Mouse (Mus musculus) spleen, adult 2 months (tissue): ENCODE measurements around the gene Olfr398. TPM values are rescaled to one million over a fixed set of nuclear protein-coding genes. Genes with fewer than 3 reads are reported as not detected.

Experiments
- DNase-seq, 2 experiments: peaks; one replicate each; pipeline versions ENCODE4 v3.0.0 to v3.0.0-alpha.2; 2012 to 2021; ENCODE audit warnings: low spot score in 2 of 2, low read depth in 1 of 2
- H3K27ac ChIP-seq: fragments of 200-500 bp; 2 replicates; pipeline ENCODE4 v1.5.1; 2012; ENCODE audit warnings: low read length, inconsistent platforms; ENCODE audit not compliant: insufficient read depth
- H3K27me3 ChIP-seq: fragments of 200-500 bp; 2 replicates; pipeline ENCODE4 v1.6.1; 2012; ENCODE audit warnings: mild to moderate bottlenecking, moderate library complexity, low read length, inconsistent platforms; ENCODE audit not compliant: control insufficient read depth, insufficient read depth
- H3K36me3 ChIP-seq: fragments of 200-500 bp; 2 replicates; pipeline ENCODE4 v1.6.1; 2012; ENCODE audit warnings: mild to moderate bottlenecking, low read length, inconsistent platforms; ENCODE audit not compliant: control insufficient read depth, insufficient read depth
- H3K4me1 ChIP-seq: fragments of 200-500 bp; 2 replicates; pipeline ENCODE4 v1.6.1; 2011; ENCODE audit warnings: inconsistent platforms; ENCODE audit not compliant: control insufficient read depth, insufficient read depth, insufficient read length
- H3K4me3 ChIP-seq: fragments of 200-500 bp; 2 replicates; pipeline ENCODE4 v1.5.1; 2011; ENCODE audit warnings: mild to moderate bottlenecking, inconsistent platforms; ENCODE audit not compliant: insufficient read depth, insufficient read length; ENCODE audit errors: extremely low read depth
- CTCF ChIP-seq: fragments of 200-500 bp; IDR thresholded peaks from 2 replicates; pipeline ENCODE4 v1.5.1; 2011; ENCODE audit warnings: mild to moderate bottlenecking, inconsistent platforms; ENCODE audit not compliant: insufficient read depth, insufficient read length, insufficient replicate concordance; ENCODE audit errors: extremely low read depth
- POLR2A ChIP-seq: fragments of 200-500 bp; IDR thresholded peaks from 2 replicates; pipeline ENCODE4 v1.6.1; 2011; ENCODE audit warnings: low read depth, low read length, inconsistent platforms
- WGBS: fragments of 180-500 bp; shearing (Covaris S2); methylation state at CpG from one replicate; pipeline ENCODE4 v1.1.7; 2018; 5-methylcytosine and 5-hydroxymethylcytosine counted together
- polyA plus RNA-seq: library from polyadenylated mRNA; depleted of rRNA; stranded (reverse); fragments of >200 nt; gene quantifications from 2 replicates; pipeline ENCODE4 v1.2.3, GENCODE M21; 2012; rRNA removed

Olfr398 gene
- polyA plus RNA-seq: not detected in 2 replicates

DNA sequence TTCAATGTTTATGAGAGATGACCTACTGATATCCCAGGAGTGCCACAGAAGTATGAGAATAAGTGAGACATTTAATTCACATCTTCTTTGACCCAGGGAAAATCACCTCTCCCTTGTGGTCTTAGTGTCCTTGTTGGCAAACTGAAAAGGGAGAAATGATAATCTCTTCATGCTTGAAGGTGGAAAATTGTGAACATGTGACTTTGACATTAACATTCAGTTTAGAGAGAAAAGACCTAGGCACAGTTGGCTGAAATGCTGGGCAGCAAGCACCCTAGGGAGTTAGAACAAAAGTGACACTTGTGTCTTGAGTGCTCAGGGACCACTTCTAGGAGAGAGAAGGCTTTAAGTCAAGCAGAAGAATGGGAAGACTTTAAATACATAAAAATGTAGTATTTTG, at the start of gene Olfr398:
Gene Olfr398, minus strand, starts transcription at position 101 of the 400 bp plus-strand sequence.
- Histone ChIP-seq H3K4me3 (no peak within 1 kb of the TSS), H3K27ac (no peak within 1 kb of the TSS), H3K4me1 (no peaks in the 10 kb centered on the region), H3K36me3 (no peaks in the 10 kb centered on the region), H3K27me3 (no peaks in the 10 kb centered on the region)
- no peak for TF ChIP-seq POLR2A
- TF ChIP-seq CTCF: no peak
- no peak for DNase-seq

- H3K4me1 ChIP-seq: no peaks in the 10 kb centered on the region
- no peak for DNase-seq
- no peak overlapping the region for H3K4me3 ChIP-seq
- no peaks in the 10 kb centered on the region for H3K27me3 ChIP-seq
- no peak for TF ChIP-seq CTCF
- no peak for TF ChIP-seq POLR2A
- H3K27ac ChIP-seq: no peak overlapping the region
- no peaks in the 10 kb centered on the region for H3K36me3 ChIP-seq
Measured at GRCm38 (mm10) chr11:73993115-73993514, 2.9 kb upstream of the Olfr398 start.

- no peak for DNase-seq
- no peaks in the 10 kb centered on the region for H3K27me3 ChIP-seq
- H3K4me3 ChIP-seq: no peak within 1 kb of the TSS
- no peaks in the 10 kb centered on the region for H3K36me3 ChIP-seq
- H3K27ac ChIP-seq: no peak within 1 kb of the TSS
- H3K4me1 ChIP-seq: no peaks in the 10 kb centered on the region
- TF ChIP-seq POLR2A (no peak), CTCF (no peak)
- WGBS: 76% methylated on average over 1 of the region's 1 CpGs
Measured at GRCm38 (mm10) chr11:73960517-73960916, 29.7 kb downstream of the Olfr398 start, which contains the start of gene Olfr397. Olfr397 (plus strand) TSS chr11:73960817.

- TF ChIP-seq CTCF: no peak
- TF ChIP-seq POLR2A: no peak
- Histone ChIP-seq H3K36me3 (no peaks in the 10 kb centered on the region), H3K4me1 (no peaks in the 10 kb centered on the region), H3K27me3 (no peaks in the 10 kb centered on the region), H3K27ac (no peak within 1 kb of the TSS), H3K4me3 (no peak within 1 kb of the TSS)
- no peak for DNase-seq
Measured at GRCm38 (mm10) chr11:73936377-73936776, 53.8 kb downstream of the Olfr398 start, which contains the start of gene Olfr23. Olfr23 (plus strand) TSS chr11:73936677.

Other genes with a start within 250 kb of the Olfr398 start
- not detected in 2 replicates for gene Olfr389, start 209.7 kb downstream of the Olfr398 start, polyA plus RNA-seq
- gene Olfr390, start 207.4 kb downstream of the Olfr398 start, polyA plus RNA-seq: not detected in 2 replicates
- not detected in 2 replicates for gene Olfr391-ps, start 187.4 kb downstream of the Olfr398 start, polyA plus RNA-seq
- gene Olfr392, start 173.4 kb downstream of the Olfr398 start, polyA plus RNA-seq: not detected in 2 replicates
- not detected in 2 replicates for gene Olfr393, start 139.0 kb downstream of the Olfr398 start, polyA plus RNA-seq
- gene Olfr394, start 99.6 kb downstream of the Olfr398 start, polyA plus RNA-seq: not detected in 2 replicates
- gene Olfr395, start 81.1 kb downstream of the Olfr398 start, polyA plus RNA-seq: not detected in 2 replicates
- gene Olfr23, start 53.7 kb downstream of the Olfr398 start, polyA plus RNA-seq: not detected in 2 replicates
- not detected in 2 replicates for gene Olfr397, start 29.6 kb downstream of the Olfr398 start, polyA plus RNA-seq
- not detected in 2 replicates for gene Olfr139, start 66.1 kb upstream of the Olfr398 start, polyA plus RNA-seq
- not detected in 2 replicates for gene Olfr399, start 66.2 kb upstream of the Olfr398 start, polyA plus RNA-seq
- not detected in 2 replicates for gene Zfp616, start 79.5 kb upstream of the Olfr398 start, polyA plus RNA-seq
- gene Olfr401, start 123.3 kb upstream of the Olfr398 start, polyA plus RNA-seq: not detected in 2 replicates
- not detected in 2 replicates for gene Olfr402, start 163.1 kb upstream of the Olfr398 start, polyA plus RNA-seq
- gene Olfr403, start 195.8 kb upstream of the Olfr398 start, polyA plus RNA-seq: not detected in 2 replicates
- not detected in 2 replicates for gene Olfr43, start 221.0 kb upstream of the Olfr398 start, polyA plus RNA-seq